Mouse (Mus musculus): ENCODE measurements around the gene Vasn. TPM values are rescaled to one million over a fixed set of nuclear protein-coding genes. Genes with fewer than 3 reads are reported as not detected.

Vasn gene
- total and polyA plus RNA-seq, 2 experiments from 2014 or later: 3.6 to 5.5 TPM

- no peak for ATAC-seq
- no peak overlapping the region for H3K4me2 ChIP-seq (ENCODE audit: low read depth)
- TF ChIP-seq CTCF (IDR thresholded peaks at IDR 0.05; ENCODE audit: low read depth): no peak
- H3K9me3 ChIP-seq (ENCODE audit: low read length): no peaks in the 10 kb centered on the region
- H3K27me3 ChIP-seq (ENCODE audit: insufficient read depth, low read length): no peaks in the 10 kb centered on the region
- DNase-seq: no peak
- H3K4me1 ChIP-seq (ENCODE audit: insufficient read depth): no peaks in the 10 kb centered on the region
- WGBS: 89% methylated on average over 4 of the region's 4 CpGs
- H3K27ac ChIP-seq (ENCODE audit: low read depth, low read length): no peak overlapping the region
- no peak overlapping the region for H3K4me3 ChIP-seq (ENCODE audit: low read depth, low read length)
- H3K36me3 ChIP-seq (ENCODE audit: insufficient read depth): peaks cover 40% of the 10 kb centered on the region
- no peak overlapping the region for H3K9ac ChIP-seq
Observed at GRCm38 (mm10) chr16:4616829-4617228, 22.9 kb upstream of the Vasn start.

GRCm38 (mm10) chr16:4624074-4624473 lies 15.7 kb upstream of the Vasn start:
- Histone ChIP-seq H3K9me3 (ENCODE audit: low read length) (no peaks in the 10 kb centered on the region), H3K27ac (ENCODE audit: low read depth, low read length) (peak overlapping the region; percentile 79), H3K36me3 (ENCODE audit: insufficient read depth) (peaks cover 28% of the 10 kb centered on the region), H3K4me1 (ENCODE audit: insufficient read depth) (peaks cover 13% of the 10 kb centered on the region), H3K4me3 (ENCODE audit: low read depth, low read length) (peak overlapping the region; percentile 52), H3K9ac (peak overlapping the region; percentile 75), H3K4me2 (ENCODE audit: low read depth) (peak overlapping the region; percentile 59), H3K27me3 (ENCODE audit: insufficient read depth, low read length) (no peaks in the 10 kb centered on the region)
- peak; percentile 8; the same call in 1 of the 2 replicates for ATAC-seq
- WGBS: 15% methylated on average over 9 of the region's 9 CpGs
- no peak for TF ChIP-seq CTCF (IDR thresholded peaks at IDR 0.05; ENCODE audit: low read depth)
- no peak for DNase-seq

- ATAC-seq (peak; percentile 92), DNase-seq (peak; percentile 95)
- no peak for TF ChIP-seq CTCF (IDR thresholded peaks at IDR 0.05; ENCODE audit: low read depth)
- H3K4me3 ChIP-seq (ENCODE audit: low read depth, low read length): peak within 1 kb of the TSS; percentile 52
- H3K27me3 ChIP-seq (ENCODE audit: insufficient read depth, low read length): no peaks in the 10 kb centered on the region
- peaks cover 13% of the 10 kb centered on the region for H3K4me1 ChIP-seq (ENCODE audit: insufficient read depth)
- no peaks in the 10 kb centered on the region for H3K9me3 ChIP-seq (ENCODE audit: low read length)
- peak within 1 kb of the TSS; percentile 59 for H3K4me2 ChIP-seq (ENCODE audit: low read depth)
- peaks cover 33% of the 10 kb centered on the region for H3K36me3 ChIP-seq (ENCODE audit: insufficient read depth)
- H3K27ac ChIP-seq (ENCODE audit: low read depth, low read length): peak within 1 kb of the TSS; percentile 79
- WGBS: under 1% methylated on average over 56 of the region's 56 CpGs
- H3K9ac ChIP-seq: peak within 1 kb of the TSS; percentile 75
Observed at GRCm38 (mm10) chr16:4624481-4625110, 15.1 kb upstream of the Vasn start, which contains the start of gene Pam16. Gene Pam16 (minus strand): TSS chr16:4624988.

GRCm38 (mm10) chr16:4627105-4627504 lies 12.6 kb upstream of the Vasn start:
- no peak for TF ChIP-seq CTCF (IDR thresholded peaks at IDR 0.05; ENCODE audit: low read depth)
- H3K4me1 ChIP-seq (ENCODE audit: insufficient read depth): peaks cover 13% of the 10 kb centered on the region
- no peak for DNase-seq
- H3K36me3 ChIP-seq (ENCODE audit: insufficient read depth): peaks cover 39% of the 10 kb centered on the region
- no peaks in the 10 kb centered on the region for H3K27me3 ChIP-seq (ENCODE audit: insufficient read depth, low read length)
- no peak overlapping the region for H3K9ac ChIP-seq
- H3K4me3 ChIP-seq (ENCODE audit: low read depth, low read length): no peak overlapping the region
- no peak for ATAC-seq
- H3K4me2 ChIP-seq (ENCODE audit: low read depth): no peak overlapping the region
- H3K9me3 ChIP-seq (ENCODE audit: low read length): no peaks in the 10 kb centered on the region
- WGBS: 94% methylated on average over 6 of the region's 6 CpGs
- no peak overlapping the region for H3K27ac ChIP-seq (ENCODE audit: low read depth, low read length)

- TF ChIP-seq CTCF (IDR thresholded peaks at IDR 0.05; ENCODE audit: low read depth): no peak
- peaks cover 47% of the 10 kb centered on the region for H3K36me3 ChIP-seq (ENCODE audit: insufficient read depth)
- no peak overlapping the region for H3K4me3 ChIP-seq (ENCODE audit: low read depth, low read length)
- H3K4me2 ChIP-seq (ENCODE audit: low read depth): no peak overlapping the region
- H3K27me3 ChIP-seq (ENCODE audit: insufficient read depth, low read length): no peaks in the 10 kb centered on the region
- no peak overlapping the region for H3K27ac ChIP-seq (ENCODE audit: low read depth, low read length)
- no peak for ATAC-seq
- DNase-seq: no peak
- 94% methylated on average over 9 of the region's 9 CpGs for WGBS
- H3K9ac ChIP-seq: no peak overlapping the region
- H3K4me1 ChIP-seq (ENCODE audit: insufficient read depth): peaks cover 2% of the 10 kb centered on the region
- H3K9me3 ChIP-seq (ENCODE audit: low read length): no peaks in the 10 kb centered on the region
Observed at GRCm38 (mm10) chr16:4628898-4629419, 10.8 kb upstream of the Vasn start.

GRCm38 (mm10) chr16:4629950-4630349 lies 9.8 kb upstream of the Vasn start:
- Histone ChIP-seq H3K4me2 (ENCODE audit: low read depth) (no peak overlapping the region), H3K36me3 (ENCODE audit: insufficient read depth) (peaks cover 47% of the 10 kb centered on the region)
- peak; percentile 42; the same call in 1 of the 2 replicates for ATAC-seq

GRCm38 (mm10) chr16:4632050-4632449 lies 7.7 kb upstream of the Vasn start:
- no peaks in the 10 kb centered on the region for H3K9me3 ChIP-seq (ENCODE audit: low read length)
- H3K36me3 ChIP-seq (ENCODE audit: insufficient read depth): peaks cover 39% of the 10 kb centered on the region
- no peaks in the 10 kb centered on the region for H3K4me1 ChIP-seq (ENCODE audit: insufficient read depth)
- WGBS: 45% methylated on average over 7 of the region's 7 CpGs
- no peak overlapping the region for H3K27ac ChIP-seq (ENCODE audit: low read depth, low read length)
- H3K4me2 ChIP-seq (ENCODE audit: low read depth): no peak overlapping the region
- DNase-seq (no peak), ATAC-seq (peak; percentile 44; the same call in 1 of the 2 replicates)
- no peak overlapping the region for H3K9ac ChIP-seq
- TF ChIP-seq CTCF (IDR thresholded peaks at IDR 0.05; ENCODE audit: low read depth): peak; percentile 51
- H3K27me3 ChIP-seq (ENCODE audit: insufficient read depth, low read length): no peaks in the 10 kb centered on the region
- no peak overlapping the region for H3K4me3 ChIP-seq (ENCODE audit: low read depth, low read length)

More at GRCm38 (mm10) chr16:4629950-4630349, 9.8 kb upstream of the Vasn start:
- 27% methylated on average over 6 of the region's 6 CpGs for WGBS
- no peaks in the 10 kb centered on the region for H3K27me3 ChIP-seq (ENCODE audit: insufficient read depth, low read length)
- H3K27ac ChIP-seq (ENCODE audit: low read depth, low read length): no peak overlapping the region
- no peaks in the 10 kb centered on the region for H3K4me1 ChIP-seq (ENCODE audit: insufficient read depth)
- TF ChIP-seq CTCF (IDR thresholded peaks at IDR 0.05; ENCODE audit: low read depth): peak; percentile 94
- no peak overlapping the region for H3K4me3 ChIP-seq (ENCODE audit: low read depth, low read length)
- no peak overlapping the region for H3K9ac ChIP-seq
- no peaks in the 10 kb centered on the region for H3K9me3 ChIP-seq (ENCODE audit: low read length)
- DNase-seq: peak; percentile 56
